ENCODE assay signal across 15 mouse cellular contexts in genomic region chr16:73991212-73991611, GRCm38 (mm10).
"Had no signal": no experiment of that assay in that cellular context is flagged by ENCODE, and none has a peak within 500 bp of the region (broad histone marks: within the 10 kb centered on the region; RNA-seq: fewer than 3 reads in every experiment).

No protein-coding gene starts in this region.

- H3K27me3 ChIP-seq: liver, embryonic 15.5 days; neural tube, embryonic 13.5 days; stomach, embryonic 15.5 days had no signal

- H3K36me3 ChIP-seq: limb, embryonic 10.5 days; liver, embryonic 15.5 days; midbrain, embryonic 10.5 days; neural tube, embryonic 13.5 days; stomach, embryonic 15.5 days had no signal

- H3K4me3 ChIP-seq: layer of hippocampus, adult 2 months; limb, embryonic 10.5 days; liver, embryonic 15.5 days; midbrain, embryonic 10.5 days; neural tube, embryonic 13.5 days; stomach, embryonic 15.5 days had no signal

- H3K27ac ChIP-seq: layer of hippocampus, adult 2 months; limb, embryonic 10.5 days; liver, embryonic 15.5 days; midbrain, embryonic 10.5 days; neural tube, embryonic 13.5 days; stomach, embryonic 15.5 days had no signal

- H3K9ac ChIP-seq: liver, embryonic 15.5 days; neural tube, embryonic 13.5 days; stomach, embryonic 15.5 days had no signal

- H3K4me2 ChIP-seq: liver, embryonic 11.5 days; liver, embryonic 15.5 days; neural tube, embryonic 13.5 days; stomach, embryonic 15.5 days had no signal

- DNase-seq: kidney, postnatal 10 days; kidney, postnatal 4 days; lung, adult 2 months; lung, postnatal 36 days; retina, postnatal 1 day; thymus, adult 2 months; thymus, postnatal 25 days had no signal

- ATAC-seq: lung, postnatal 0 days had no signal

- H3K9me3 ChIP-seq: limb, embryonic 10.5 days; liver, embryonic 15.5 days; midbrain, embryonic 10.5 days; neural tube, embryonic 13.5 days; stomach, embryonic 15.5 days had no signal

- H3K4me1 ChIP-seq: liver, embryonic 15.5 days; midbrain, embryonic 10.5 days; neural tube, embryonic 13.5 days; stomach, embryonic 15.5 days had no signal
